Mouse (Mus musculus) kidney, embryonic 16.5 days (tissue): ENCODE data around the gene Gpr65. TPM values are rescaled to one million over a fixed set of nuclear protein-coding genes. Genes with fewer than 3 reads are reported as not detected.
"Not testable (repeated sequence)": the region's sequence is repeated elsewhere in the genome, so short reads cannot be mapped to it uniquely, and the experiment has no call there.

Source experiments
- ATAC-seq: fragments of 200-750 bp; cut with Nextera tagmentation; 2 replicates; pipeline ENCODE4 v1.8.0; 2017; ENCODE audit warnings: moderate TSS enrichment; ENCODE audit not compliant: low FRiP score, low TSS enrichment
- H3K27ac ChIP-seq: fragments of 300-500 bp; sonication (generic); 2 replicates; pipeline ENCODE4 v1.5.1; 2014; ENCODE audit warnings: low read length
- H3K27me3 ChIP-seq: fragments of 300-500 bp; sonication (generic); 2 replicates; pipeline ENCODE4 v1.6.1; 2014; ENCODE audit warnings: low read length, control low read depth, mixed read lengths; ENCODE audit not compliant: insufficient read depth
- H3K36me3 ChIP-seq: fragments of 300-500 bp; sonication (generic); 2 replicates; pipeline ENCODE4 v1.6.1; 2014; ENCODE audit warnings: low read length, control low read depth, mixed read lengths; ENCODE audit not compliant: insufficient read depth
- H3K4me1 ChIP-seq: fragments of 300-500 bp; sonication (generic); 2 replicates; pipeline ENCODE4 v1.6.1; 2014; ENCODE audit warnings: low read length, control low read depth, mixed read lengths; ENCODE audit not compliant: insufficient read depth
- H3K4me2 ChIP-seq: fragments of 300-500 bp; sonication (generic); replicated peaks from 2 replicates; pipeline ENCODE4 v1.6.1; 2014; ENCODE audit warnings: low read depth, low read length
- H3K4me3 ChIP-seq: fragments of 300-500 bp; sonication (generic); 2 replicates; pipeline ENCODE4 v1.5.1; 2014; ENCODE audit warnings: mild to moderate bottlenecking, low read length
- H3K9ac ChIP-seq: fragments of 300-500 bp; sonication (generic); replicated peaks from 2 replicates; pipeline ENCODE4 v1.6.1; 2014; ENCODE audit warnings: low read length
- H3K9me3 ChIP-seq: fragments of 300-500 bp; sonication (generic); 2 replicates; pipeline ENCODE4 v1.6.1; 2016; ENCODE audit warnings: low read length, control low read depth
- WGBS: fragments of 180-500 bp; shearing (Covaris S2); extraction: QIAGEN DNeasy Blood & Tissue Kit; methylation state at CpG from one replicate; pipeline ENCODE4 v1.1.7; 2014; 5-methylcytosine and 5-hydroxymethylcytosine counted together
- polyA plus RNA-seq: library from polyadenylated mRNA; unstranded; fragments of >200 nt; fragmentation: Nextera tagmentation; extraction: Ambion mirVana; gene quantifications from 2 replicates; pipeline ENCODE4 v1.2.1, GENCODE M21; 2015

The Gpr65 gene
- 1.2 and 1.5 TPM in 2 replicates for polyA plus RNA-seq

- Histone ChIP-seq H3K27ac (no peak within 1 kb of the TSS), H3K4me3 (no peak within 1 kb of the TSS), H3K27me3 (no peaks in the 10 kb centered on the region), H3K9me3 (no peaks in the 10 kb centered on the region), H3K36me3 (no peaks in the 10 kb centered on the region), H3K9ac (no peak within 1 kb of the TSS), H3K4me2 (no peak within 1 kb of the TSS), H3K4me1 (0 out of 2 replicates have a peak, but pooled peaks cover 4% of the 10 kb centered on the region)
- 92% methylated on average over 13 of the region's 13 CpGs for WGBS
- no peak for ATAC-seq
These were observed at the start of gene Gpr65 for GRCm38 (mm10) chr12:98268441-98269369. Gpr65 (plus strand) TSS chr12:98268635.

GRCm38 (mm10) chr12:98223286-98223685, 45.1 kb upstream of the Gpr65 start:
- Histone ChIP-seq H3K4me1 (no peaks in the 10 kb centered on the region), H3K27ac (no peak overlapping the region), H3K9me3 (no peaks in the 10 kb centered on the region), H3K27me3 (no peaks in the 10 kb centered on the region), H3K4me2 (no peak overlapping the region), H3K4me3 (no peak overlapping the region), H3K36me3 (peaks cover 9% of the 10 kb centered on the region), H3K9ac (no peak overlapping the region)
- WGBS: 85% methylated on average over 5 of the region's 5 CpGs
- no peak for ATAC-seq

GRCm38 (mm10) chr12:98227037-98227436, 41.4 kb upstream of the Gpr65 start:
- Histone ChIP-seq H3K27me3 (no peaks in the 10 kb centered on the region), H3K9me3 (no peaks in the 10 kb centered on the region), H3K9ac (no peak overlapping the region), H3K4me3 (no peak overlapping the region), H3K27ac (no peak overlapping the region), H3K4me2 (no peak overlapping the region), H3K36me3 (peaks cover 9% of the 10 kb centered on the region), H3K4me1 (no peaks in the 10 kb centered on the region)
- 96% methylated on average over 2 of the region's 2 CpGs for WGBS
- no peak for ATAC-seq

GRCm38 (mm10) chr12:98238478-98238877, 30.0 kb upstream of the Gpr65 start:
- H3K27me3 ChIP-seq, H3K9ac ChIP-seq, H3K27ac ChIP-seq, H3K36me3 ChIP-seq, H3K9me3 ChIP-seq, H3K4me1 ChIP-seq, ATAC-seq, H3K4me3 ChIP-seq, H3K4me2 ChIP-seq: not testable (repeated sequence)
- WGBS: 80% methylated on average over 6 of the region's 6 CpGs

GRCm38 (mm10) chr12:98244161-98244560, 24.3 kb upstream of the Gpr65 start:
- no peak for ATAC-seq
- no peaks in the 10 kb centered on the region for H3K9me3 ChIP-seq
- no peaks in the 10 kb centered on the region for H3K4me1 ChIP-seq
- H3K36me3 ChIP-seq: 0 out of 2 replicates have a peak, but pooled peaks cover 2% of the 10 kb centered on the region
- H3K9ac ChIP-seq: no peak overlapping the region
- no peak overlapping the region for H3K4me2 ChIP-seq
- no peaks in the 10 kb centered on the region for H3K27me3 ChIP-seq
- no peak overlapping the region for H3K4me3 ChIP-seq
- no peak overlapping the region for H3K27ac ChIP-seq
- WGBS: 73% methylated on average over 4 of the region's 4 CpGs

GRCm38 (mm10) chr12:98244865-98245264, 23.6 kb upstream of the Gpr65 start:
- WGBS: 90% methylated on average over 5 of the region's 5 CpGs
- Histone ChIP-seq H3K9me3 (no peaks in the 10 kb centered on the region), H3K9ac (no peak overlapping the region), H3K4me3 (no peak overlapping the region), H3K4me1 (no peaks in the 10 kb centered on the region), H3K36me3 (0 out of 2 replicates have a peak, but pooled peaks cover 2% of the 10 kb centered on the region), H3K27ac (no peak overlapping the region), H3K27me3 (no peaks in the 10 kb centered on the region), H3K4me2 (no peak overlapping the region)
- ATAC-seq: no peak

GRCm38 (mm10) chr12:98246835-98247234, 21.6 kb upstream of the Gpr65 start:
- H3K27ac ChIP-seq: no peak overlapping the region
- no peak overlapping the region for H3K9ac ChIP-seq
- WGBS: 55% methylated on average over 4 of the region's 4 CpGs

GRCm38 (mm10) chr12:98249671-98250070, 18.8 kb upstream of the Gpr65 start:
- Histone ChIP-seq H3K27me3 (no peaks in the 10 kb centered on the region), H3K4me3 (no peak overlapping the region), H3K36me3 (0 out of 2 replicates have a peak, but pooled peaks cover 3% of the 10 kb centered on the region), H3K9ac (no peak overlapping the region), H3K27ac (no peak overlapping the region), H3K4me2 (no peak overlapping the region), H3K4me1 (0 out of 2 replicates have a peak, but pooled peaks cover 3% of the 10 kb centered on the region), H3K9me3 (no peaks in the 10 kb centered on the region)
- WGBS: 53% methylated on average over 3 of the region's 3 CpGs
- no peak for ATAC-seq

More at GRCm38 (mm10) chr12:98246835-98247234, 21.6 kb upstream of the Gpr65 start:
- Histone ChIP-seq H3K4me2 (no peak overlapping the region), H3K4me3 (no peak overlapping the region), H3K4me1 (0 out of 2 replicates have a peak, but pooled peaks cover 3% of the 10 kb centered on the region), H3K27me3 (no peaks in the 10 kb centered on the region), H3K36me3 (0 out of 2 replicates have a peak, but pooled peaks cover 2% of the 10 kb centered on the region), H3K9me3 (no peaks in the 10 kb centered on the region)
- ATAC-seq: no peak

- Histone ChIP-seq H3K36me3 (0 out of 2 replicates have a peak, but pooled peaks cover 5% of the 10 kb centered on the region), H3K9me3 (no peaks in the 10 kb centered on the region), H3K4me2 (no peak overlapping the region), H3K27me3 (no peaks in the 10 kb centered on the region), H3K4me1 (0 out of 2 replicates have a peak, but pooled peaks cover 3% of the 10 kb centered on the region), H3K4me3 (no peak overlapping the region), H3K9ac (no peak overlapping the region), H3K27ac (no peak overlapping the region)
- 54% methylated on average over 8 of the region's 8 CpGs for WGBS
- no peak for ATAC-seq
These were observed 18.1 kb upstream of the Gpr65 start for GRCm38 (mm10) chr12:98250327-98250726.

- Histone ChIP-seq H3K27ac (no peak overlapping the region), H3K9ac (no peak overlapping the region), H3K27me3 (no peaks in the 10 kb centered on the region), H3K4me3 (no peak overlapping the region), H3K9me3 (no peaks in the 10 kb centered on the region), H3K4me1 (0 out of 2 replicates have a peak, but pooled peaks cover 3% of the 10 kb centered on the region), H3K36me3 (0 out of 2 replicates have a peak, but pooled peaks cover 3% of the 10 kb centered on the region), H3K4me2 (no peak overlapping the region)
- no peak for ATAC-seq
- WGBS: 43% methylated on average over 2 of the region's 2 CpGs
These were observed 16.0 kb upstream of the Gpr65 start for GRCm38 (mm10) chr12:98252417-98252816.
